Mouse (Mus musculus): ENCODE data around the gene Tjp1. TPM values are rescaled to one million over a fixed set of nuclear protein-coding genes. Genes with fewer than 3 reads are reported as not detected.
A peak's percentile ranks its signal among the peaks of the same experiment; 100 is the strongest.

Gene Tjp1
- total RNA-seq, 1 experiment = 39.3 TPM

DNA sequence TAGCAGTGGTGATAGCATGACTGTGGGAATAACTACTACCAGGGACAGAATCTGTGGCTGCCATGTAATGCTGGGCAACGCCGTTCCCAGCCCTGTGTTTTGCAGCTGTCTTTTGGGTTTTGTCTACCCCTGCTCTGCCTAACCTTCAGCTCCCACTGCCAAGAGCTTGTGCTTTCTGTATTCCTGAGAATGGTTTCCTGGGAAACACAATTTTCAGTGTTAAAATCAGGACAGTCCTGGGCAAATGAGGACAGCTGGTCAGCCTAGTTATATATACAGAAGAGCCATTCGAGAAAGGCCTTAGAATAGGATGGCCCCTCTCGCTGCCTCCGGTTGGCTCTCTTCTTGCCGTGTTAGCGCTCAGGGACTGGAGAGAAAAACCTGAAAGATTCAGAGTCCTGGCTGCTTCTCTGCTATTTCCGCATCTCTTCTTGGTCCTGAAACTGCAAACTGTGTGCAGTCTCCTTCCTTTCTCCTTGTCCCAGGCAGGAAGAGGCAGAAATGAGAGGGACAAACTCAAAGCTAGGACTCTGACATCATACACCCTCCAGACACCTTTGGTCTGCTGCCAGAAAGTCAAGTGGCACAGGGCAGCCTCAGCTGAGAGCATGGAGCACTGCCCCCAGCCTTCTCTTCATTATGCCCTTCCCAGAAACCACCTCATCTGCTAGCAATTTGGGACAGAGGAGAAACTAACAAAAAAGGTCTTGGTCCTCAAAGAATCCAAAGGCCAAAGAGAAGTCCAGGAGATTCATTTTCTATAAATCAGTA, 139.2 kb downstream of the Tjp1 start:
- Histone ChIP-seq H3K9me3 (ENCODE audit: control insufficient read depth, insufficient read depth, low read depth, low read length) (no peaks in the 10 kb centered on the region), H3K4me1 (ENCODE audit: control insufficient read depth in 2 of 2, insufficient read depth in 2 of 2, low read length in 2 of 2, poor library complexity in 1 of 2) (no peaks in the 10 kb centered on the region), H3K27ac (ENCODE audit: insufficient read depth, low read depth, low read length, poor library complexity, severe bottlenecking) (no peak overlapping the region), H3K36me3 (ENCODE audit: control insufficient read depth, insufficient read depth, low read length, poor library complexity, severe bottlenecking) (no peaks in the 10 kb centered on the region), H3K9ac (ENCODE audit: insufficient read depth, low read depth, low read length, poor library complexity, severe bottlenecking) (no peak overlapping the region), H3K4me3 (ENCODE audit: insufficient read depth in 1 of 2, low read depth in 1 of 2, low read length in 2 of 2, poor library complexity in 1 of 2, severe bottlenecking in 1 of 2) (no peak overlapping the region)
- no peak for DNase-seq (ENCODE audit: low read depth, low spot score)
- in situ Hi-C loops (cut with MboI; ENCODE audit: low sequenced_read_pairs in 2 of 2, unreplicated experiment in 2 of 2) = no loop called here
- TF ChIP-seq CHD2 (IDR thresholded peaks at IDR 0.05; ENCODE audit: low read depth, low read length) (no peak), ZNF384 (IDR thresholded peaks at IDR 0.05; ENCODE audit: low read depth, low read length) (no peak), HCFC1 (IDR thresholded peaks at IDR 0.05; ENCODE audit: borderline replicate concordance, insufficient read depth, low read length) (no peak), ZC3H11A (IDR thresholded peaks at IDR 0.05; ENCODE audit: borderline replicate concordance, low read depth, low read length) (no peak), MAFK (IDR thresholded peaks at IDR 0.05; ENCODE audit: insufficient read depth, low read depth, low read length) (no peak)

DNA sequence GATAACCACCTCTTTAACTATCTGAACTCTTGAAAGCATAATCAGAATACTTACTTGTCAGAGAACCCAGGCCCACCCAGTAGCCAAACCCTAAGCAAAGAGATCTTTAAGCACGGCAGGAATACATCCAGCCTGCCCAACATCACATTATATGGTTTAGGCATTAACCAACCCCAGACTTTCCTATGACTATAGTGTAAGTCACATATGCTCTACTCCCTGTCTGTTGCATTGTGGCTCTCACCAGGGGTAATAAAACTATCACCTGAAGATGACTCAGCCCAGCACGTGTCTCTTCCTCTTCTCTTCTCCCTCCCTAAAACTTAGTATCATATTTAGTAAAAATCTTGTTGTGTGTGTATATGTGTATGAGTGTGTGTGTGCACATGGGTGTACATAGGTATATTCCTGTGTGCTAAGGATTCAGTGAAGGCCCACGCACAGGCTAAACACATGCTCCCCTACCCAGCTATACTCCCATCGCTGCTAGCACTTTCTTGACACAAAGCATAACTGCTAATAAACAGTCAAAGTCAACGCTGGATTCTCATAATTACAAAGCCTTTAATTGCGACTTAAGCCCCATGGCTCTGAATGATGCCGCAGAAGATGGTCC, 139.9 kb downstream of the Tjp1 start:
- Histone ChIP-seq H3K4me3 (ENCODE audit: insufficient read depth in 1 of 2, low read depth in 1 of 2, low read length in 2 of 2, poor library complexity in 1 of 2, severe bottlenecking in 1 of 2) (no peak overlapping the region), H3K9ac (ENCODE audit: insufficient read depth, low read depth, low read length, poor library complexity, severe bottlenecking) (no peak overlapping the region), H3K36me3 (ENCODE audit: control insufficient read depth, insufficient read depth, low read length, poor library complexity, severe bottlenecking) (no peaks in the 10 kb centered on the region), H3K4me1 (ENCODE audit: control insufficient read depth in 2 of 2, insufficient read depth in 2 of 2, low read length in 2 of 2, poor library complexity in 1 of 2) (no peaks in the 10 kb centered on the region), H3K27ac (ENCODE audit: insufficient read depth, low read depth, low read length, poor library complexity, severe bottlenecking) (no peak overlapping the region), H3K9me3 (ENCODE audit: control insufficient read depth, insufficient read depth, low read depth, low read length) (no peaks in the 10 kb centered on the region)
- DNase-seq (ENCODE audit: low read depth, low spot score) = no peak
- TF ChIP-seq HCFC1 (IDR thresholded peaks at IDR 0.05; ENCODE audit: borderline replicate concordance, insufficient read depth, low read length) (no peak), ZNF384 (IDR thresholded peaks at IDR 0.05; ENCODE audit: low read depth, low read length) (no peak), CHD2 (IDR thresholded peaks at IDR 0.05; ENCODE audit: low read depth, low read length) (no peak)
- in situ Hi-C loops (cut with MboI; ENCODE audit: low sequenced_read_pairs in 2 of 2, unreplicated experiment in 2 of 2) = no loop called here

GRCm38 (mm10) chr7:65384775-65385174, 142.8 kb downstream of the Tjp1 start:
- in situ Hi-C loops (cut with MboI; ENCODE audit: low sequenced_read_pairs in 2 of 2, unreplicated experiment in 2 of 2) = no loop called here

DNA sequence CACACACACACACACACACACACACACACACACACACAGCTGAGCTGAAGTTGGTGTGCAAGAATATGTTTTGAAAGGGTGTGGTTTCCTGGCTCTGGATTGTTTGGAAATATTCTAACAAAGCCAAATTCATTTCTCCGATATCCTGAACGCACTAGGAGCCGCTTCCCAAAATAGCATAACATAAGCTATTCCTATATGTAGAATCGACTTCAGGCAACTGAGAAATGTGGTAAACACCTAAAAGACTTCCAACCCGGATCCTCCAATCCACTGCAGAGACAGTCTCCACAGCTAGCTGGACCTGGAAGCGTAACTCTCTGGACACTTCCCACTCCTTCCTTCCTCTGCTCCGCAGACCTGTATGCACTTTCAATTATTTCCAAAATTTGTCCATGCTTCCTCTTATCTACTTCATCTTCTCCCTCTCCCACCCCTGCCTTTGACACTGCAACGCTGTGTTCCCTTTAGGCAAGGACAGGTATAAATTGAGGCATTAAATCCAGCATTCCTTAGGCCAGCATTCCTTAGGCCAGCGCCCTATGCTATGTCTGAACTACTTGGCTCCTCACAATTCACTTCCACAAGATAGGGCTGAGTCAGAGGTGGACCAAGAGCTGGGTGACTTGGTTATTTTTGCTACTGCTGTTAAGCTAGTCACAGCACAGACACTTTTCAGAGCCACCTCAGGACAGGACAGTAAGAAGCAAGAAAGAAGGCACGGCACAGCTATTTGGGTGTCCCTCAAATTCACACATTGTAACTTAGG, 144.9 kb downstream of the Tjp1 start:
- Histone ChIP-seq H3K4me3 (ENCODE audit: insufficient read depth in 1 of 2, low read depth in 1 of 2, low read length in 2 of 2, poor library complexity in 1 of 2, severe bottlenecking in 1 of 2) (no peak overlapping the region), H3K36me3 (ENCODE audit: control insufficient read depth, insufficient read depth, low read length, poor library complexity, severe bottlenecking) (no peaks in the 10 kb centered on the region), H3K4me1 (ENCODE audit: control insufficient read depth in 2 of 2, insufficient read depth in 2 of 2, low read length in 2 of 2, poor library complexity in 1 of 2) (no peaks in the 10 kb centered on the region), H3K9me3 (ENCODE audit: control insufficient read depth, insufficient read depth, low read depth, low read length) (no peaks in the 10 kb centered on the region), H3K27ac (ENCODE audit: insufficient read depth, low read depth, low read length, poor library complexity, severe bottlenecking) (no peak overlapping the region), H3K9ac (ENCODE audit: insufficient read depth, low read depth, low read length, poor library complexity, severe bottlenecking) (no peak overlapping the region)
- DNase-seq (ENCODE audit: low read depth, low spot score) = no peak
- in situ Hi-C loops (cut with MboI; ENCODE audit: low sequenced_read_pairs in 2 of 2, unreplicated experiment in 2 of 2) = no loop called here
- TF ChIP-seq HCFC1 (IDR thresholded peaks at IDR 0.05; ENCODE audit: borderline replicate concordance, insufficient read depth, low read length) (no peak), ZNF384 (IDR thresholded peaks at IDR 0.05; ENCODE audit: low read depth, low read length) (no peak), MAFK (IDR thresholded peaks at IDR 0.05; ENCODE audit: insufficient read depth, low read depth, low read length) (no peak), ZC3H11A (IDR thresholded peaks at IDR 0.05; ENCODE audit: borderline replicate concordance, low read depth, low read length) (no peak), CHD2 (IDR thresholded peaks at IDR 0.05; ENCODE audit: low read depth, low read length) (no peak)

More at GRCm38 (mm10) chr7:65384775-65385174, 142.8 kb downstream of the Tjp1 start:
- TF ChIP-seq ZC3H11A (IDR thresholded peaks at IDR 0.05; ENCODE audit: borderline replicate concordance, low read depth, low read length) (no peak), HCFC1 (IDR thresholded peaks at IDR 0.05; ENCODE audit: borderline replicate concordance, insufficient read depth, low read length) (no peak), CHD2 (IDR thresholded peaks at IDR 0.05; ENCODE audit: low read depth, low read length) (no peak), MAFK (IDR thresholded peaks at IDR 0.05; ENCODE audit: insufficient read depth, low read depth, low read length) (peak; percentile 90), ZNF384 (IDR thresholded peaks at IDR 0.05; ENCODE audit: low read depth, low read length) (no peak)
- no peaks in the 10 kb centered on the region for H3K4me1 ChIP-seq (ENCODE audit: control insufficient read depth in 2 of 2, insufficient read depth in 2 of 2, low read length in 2 of 2, poor library complexity in 1 of 2)
- no peak overlapping the region for H3K4me3 ChIP-seq (ENCODE audit: insufficient read depth in 1 of 2, low read depth in 1 of 2, low read length in 2 of 2, poor library complexity in 1 of 2, severe bottlenecking in 1 of 2)
- H3K9me3 ChIP-seq (ENCODE audit: control insufficient read depth, insufficient read depth, low read depth, low read length) = no peaks in the 10 kb centered on the region
- DNase-seq (ENCODE audit: low read depth, low spot score) = no peak
- no peak overlapping the region for H3K9ac ChIP-seq (ENCODE audit: insufficient read depth, low read depth, low read length, poor library complexity, severe bottlenecking)
- H3K27ac ChIP-seq (ENCODE audit: insufficient read depth, low read depth, low read length, poor library complexity, severe bottlenecking) = no peak overlapping the region
- no peaks in the 10 kb centered on the region for H3K36me3 ChIP-seq (ENCODE audit: control insufficient read depth, insufficient read depth, low read length, poor library complexity, severe bottlenecking)

Data from ES-E14 (cell line).